Mouse (Mus musculus) neural tube, embryonic 15.5 days (tissue): ENCODE results near the gene Kif6. TPM values are rescaled to one million over a fixed set of nuclear protein-coding genes. Genes with fewer than 3 reads are reported as not detected.
A peak's percentile ranks its signal among the peaks of the same experiment; 100 is the strongest.

Source experiments
- ATAC-seq: fragments of 200-750 bp; cut with Nextera tagmentation; 2 replicates; pipeline ENCODE4 v1.8.0; 2017; ENCODE audit warnings: mild to moderate bottlenecking, moderate TSS enrichment, moderate library complexity; ENCODE audit not compliant: low FRiP score
- H3K27ac ChIP-seq: fragments of 300-500 bp; sonication (generic); replicated peaks from 2 replicates; pipeline ENCODE4 v1.5.1; 2015; ENCODE audit warnings: mild to moderate bottlenecking, inconsistent platforms
- H3K27me3 ChIP-seq: fragments of 300-500 bp; sonication (generic); replicated peaks from 2 replicates; pipeline ENCODE4 v1.6.1; 2015; ENCODE audit warnings: inconsistent platforms
- H3K36me3 ChIP-seq: fragments of 300-500 bp; sonication (generic); 2 replicates; pipeline ENCODE4 v1.6.1; 2015; ENCODE audit warnings: inconsistent platforms
- H3K4me1 ChIP-seq: fragments of 300-500 bp; sonication (generic); 2 replicates; pipeline ENCODE4 v1.6.1; 2015; ENCODE audit warnings: inconsistent platforms
- H3K4me2 ChIP-seq: fragments of 300-500 bp; sonication (generic); 2 replicates; pipeline ENCODE4 v1.6.1; 2015; ENCODE audit warnings: inconsistent platforms, mild to moderate bottlenecking, moderate library complexity
- H3K4me3 ChIP-seq: fragments of 300-500 bp; sonication (generic); replicated peaks from 2 replicates; pipeline ENCODE4 v1.5.1; 2015; ENCODE audit warnings: mild to moderate bottlenecking, inconsistent platforms
- H3K9ac ChIP-seq: fragments of 300-500 bp; sonication (generic); replicated peaks from 2 replicates; pipeline ENCODE4 v1.6.1; 2015; ENCODE audit warnings: mild to moderate bottlenecking, inconsistent platforms
- H3K9me3 ChIP-seq: fragments of 300-500 bp; sonication (generic); replicated peaks from 2 replicates; pipeline ENCODE4 v1.6.1; 2016; ENCODE audit warnings: inconsistent platforms
- WGBS: fragments of 180-500 bp; shearing (Covaris S2); methylation state at CpG from one replicate; pipeline ENCODE4 v1.1.7; 2015; ENCODE audit warnings: mixed read lengths; 5-methylcytosine and 5-hydroxymethylcytosine counted together
- polyA plus RNA-seq: library from polyadenylated mRNA; unstranded; fragments of >200 nt; fragmentation: Nextera tagmentation; extraction: Ambion mirVana; gene quantifications from 2 replicates; pipeline ENCODE4 v1.2.1, GENCODE M21; 2015

The Kif6 gene
- polyA plus RNA-seq, 1 experiment from 2014 or later, result 2.1 TPM

- 90% methylated on average over 7 of the region's 7 CpGs for WGBS
- ATAC-seq, result no peak
Observed at GRCm38 (mm10) chr17:49824841-49825450, 210.0 kb downstream of the Kif6 start.

DNA sequence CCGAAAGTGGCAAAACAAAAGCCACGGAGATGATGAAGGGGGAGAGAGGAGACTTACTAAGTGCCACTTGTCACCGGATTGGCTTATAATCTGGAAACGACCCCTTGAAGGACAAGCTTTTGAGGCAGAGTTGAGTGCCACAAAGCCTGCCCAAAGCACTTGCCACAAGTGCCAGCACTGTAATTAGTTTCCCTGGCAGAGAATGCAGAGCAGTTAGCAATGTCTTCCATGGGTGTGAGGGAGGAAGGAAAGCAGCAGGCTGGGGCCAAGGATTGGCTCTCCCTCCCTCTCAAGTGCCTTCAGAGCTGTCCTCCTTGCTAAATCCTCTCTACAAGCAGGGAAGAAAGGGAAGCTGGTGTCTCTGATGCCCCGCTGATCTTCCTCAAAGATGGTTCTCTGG, 210.9 kb downstream of the Kif6 start:
- no peaks in the 10 kb centered on the region for H3K4me1 ChIP-seq
- WGBS, result 78% methylated on average over 5 of the region's 5 CpGs
- H3K4me3 ChIP-seq, result no peak overlapping the region
- H3K4me2 ChIP-seq, result no peak overlapping the region
- H3K9ac ChIP-seq, result no peak overlapping the region
- no peaks in the 10 kb centered on the region for H3K36me3 ChIP-seq
- H3K9me3 ChIP-seq, result no peaks in the 10 kb centered on the region
- no peaks in the 10 kb centered on the region for H3K27me3 ChIP-seq
- no peak for ATAC-seq
- H3K27ac ChIP-seq, result no peak overlapping the region

More at GRCm38 (mm10) chr17:49824841-49825450, 210.0 kb downstream of the Kif6 start:
- H3K9ac ChIP-seq, result no peak overlapping the region
- H3K4me2 ChIP-seq, result no peak overlapping the region
- H3K4me1 ChIP-seq, result no peaks in the 10 kb centered on the region
- H3K36me3 ChIP-seq, result no peaks in the 10 kb centered on the region
- no peaks in the 10 kb centered on the region for H3K9me3 ChIP-seq
- H3K27me3 ChIP-seq, result no peaks in the 10 kb centered on the region
- no peak overlapping the region for H3K27ac ChIP-seq
- no peak overlapping the region for H3K4me3 ChIP-seq

GRCm38 (mm10) chr17:49831745-49832144, 216.8 kb downstream of the Kif6 start:
- no peaks in the 10 kb centered on the region for H3K4me1 ChIP-seq
- WGBS, result 62% methylated on average over 3 of the region's 3 CpGs
- no peak for ATAC-seq
- no peaks in the 10 kb centered on the region for H3K9me3 ChIP-seq
- H3K36me3 ChIP-seq, result no peaks in the 10 kb centered on the region
- no peaks in the 10 kb centered on the region for H3K27me3 ChIP-seq
- no peak overlapping the region for H3K4me2 ChIP-seq
- no peak overlapping the region for H3K4me3 ChIP-seq
- H3K9ac ChIP-seq, result no peak overlapping the region
- no peak overlapping the region for H3K27ac ChIP-seq

GRCm38 (mm10) chr17:49834044-49834545, 219.2 kb downstream of the Kif6 start:
- Histone ChIP-seq H3K4me1 (no peaks in the 10 kb centered on the region), H3K27ac (no peak overlapping the region), H3K4me3 (no peak overlapping the region), H3K9ac (no peak overlapping the region), H3K9me3 (no peaks in the 10 kb centered on the region), H3K27me3 (no peaks in the 10 kb centered on the region), H3K36me3 (no peaks in the 10 kb centered on the region), H3K4me2 (no peak overlapping the region)
- no peak for ATAC-seq
- 81% methylated on average over 5 of the region's 5 CpGs for WGBS

GRCm38 (mm10) chr17:49837417-49837816, 222.5 kb downstream of the Kif6 start:
- Histone ChIP-seq H3K9me3 (no peaks in the 10 kb centered on the region), H3K4me1 (no peaks in the 10 kb centered on the region), H3K4me2 (no peak overlapping the region), H3K36me3 (no peaks in the 10 kb centered on the region), H3K9ac (no peak overlapping the region), H3K27ac (no peak overlapping the region), H3K27me3 (no peaks in the 10 kb centered on the region), H3K4me3 (no peak overlapping the region)
- no peak for ATAC-seq
- 69% methylated on average over 5 of the region's 5 CpGs for WGBS

- 92% methylated on average over 3 of the region's 3 CpGs for WGBS
- H3K4me3 ChIP-seq, result no peak overlapping the region
- ATAC-seq, result no peak
- H3K9me3 ChIP-seq, result no peaks in the 10 kb centered on the region
- no peak overlapping the region for H3K27ac ChIP-seq
- no peak overlapping the region for H3K4me2 ChIP-seq
- no peak overlapping the region for H3K9ac ChIP-seq
- H3K4me1 ChIP-seq, result no peaks in the 10 kb centered on the region
- H3K27me3 ChIP-seq, result no peaks in the 10 kb centered on the region
- H3K36me3 ChIP-seq, result no peaks in the 10 kb centered on the region
Observed at GRCm38 (mm10) chr17:49839243-49839642, 224.3 kb downstream of the Kif6 start.

DNA sequence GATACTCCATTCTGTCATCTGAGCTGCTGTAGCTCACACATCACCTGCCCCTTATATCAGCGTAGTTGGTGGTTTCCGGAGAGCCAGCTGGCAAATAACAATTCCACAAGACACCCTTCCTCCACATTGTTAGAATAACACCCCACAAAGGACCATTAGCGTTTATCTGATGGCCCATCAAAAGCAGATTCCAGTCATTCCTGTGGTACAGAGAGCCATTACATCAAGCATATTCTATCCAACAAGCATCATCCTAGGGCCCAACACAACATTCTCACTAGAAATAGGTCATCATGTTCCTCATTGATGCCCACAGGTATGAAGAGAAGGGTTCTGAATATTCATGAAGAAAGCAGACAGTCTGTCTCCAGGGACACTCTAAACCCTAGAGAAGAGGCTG, 236.3 kb downstream of the Kif6 start:
- no peak overlapping the region for H3K27ac ChIP-seq

DNA sequence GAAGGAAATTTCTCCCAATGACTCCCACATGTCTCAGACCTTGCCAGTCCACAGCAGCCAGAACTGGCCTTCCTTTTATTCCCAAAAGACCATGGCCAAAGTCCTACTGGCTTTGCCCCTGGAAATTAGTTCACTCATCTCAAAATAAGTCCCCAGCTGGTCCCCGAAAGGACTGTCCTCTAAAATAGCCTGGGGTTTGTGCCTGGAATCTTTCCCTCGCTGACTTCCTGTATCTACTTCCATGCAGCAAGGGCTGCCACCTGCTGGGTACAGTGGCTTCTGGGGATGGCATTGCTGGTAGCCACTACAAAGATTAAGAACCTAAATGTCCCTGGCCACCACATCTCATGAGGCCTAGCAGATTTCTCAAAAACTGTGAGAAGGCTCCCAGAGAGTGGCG, 237.2 kb downstream of the Kif6 start:
- no peaks in the 10 kb centered on the region for H3K27me3 ChIP-seq
- no peaks in the 10 kb centered on the region for H3K36me3 ChIP-seq
- H3K4me1 ChIP-seq, result peaks cover 7% of the 10 kb centered on the region
- H3K4me3 ChIP-seq, result no peak overlapping the region
- H3K9ac ChIP-seq, result no peak overlapping the region
- no peak for ATAC-seq
- no peak overlapping the region for H3K27ac ChIP-seq
- H3K4me2 ChIP-seq, result no peak overlapping the region
- WGBS, result 82% methylated on average over 3 of the region's 3 CpGs
- no peaks in the 10 kb centered on the region for H3K9me3 ChIP-seq

More for the DNA sequence above, 236.3 kb downstream of the Kif6 start:
- Histone ChIP-seq H3K36me3 (no peaks in the 10 kb centered on the region), H3K4me1 (peaks cover 7% of the 10 kb centered on the region), H3K9me3 (no peaks in the 10 kb centered on the region), H3K4me3 (no peak overlapping the region), H3K4me2 (no peak overlapping the region), H3K9ac (no peak overlapping the region), H3K27me3 (no peaks in the 10 kb centered on the region)
- ATAC-seq, result no peak
- 66% methylated on average over 3 of the region's 3 CpGs for WGBS

DNA sequence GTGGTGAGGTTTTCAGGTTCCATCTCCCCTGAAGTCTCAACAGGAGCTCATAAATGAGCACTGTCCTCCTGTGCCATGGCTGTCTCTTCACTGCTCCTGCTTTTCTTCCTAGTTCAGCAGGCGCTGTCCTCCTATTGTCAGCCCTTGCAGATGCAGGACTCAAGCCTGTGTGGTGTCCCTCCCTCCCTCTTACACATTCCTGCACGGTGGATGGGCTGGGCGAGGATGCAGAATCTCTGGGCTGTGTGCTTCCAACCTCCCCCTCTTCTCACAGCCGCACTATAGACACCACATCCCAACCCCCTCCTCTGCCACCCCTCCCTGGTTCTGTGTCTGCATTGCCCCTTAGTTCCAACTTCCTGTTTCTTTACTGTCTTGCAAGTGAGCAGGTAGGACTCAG, 240.8 kb downstream of the Kif6 start:
- no peaks in the 10 kb centered on the region for H3K36me3 ChIP-seq
- H3K27ac ChIP-seq, result no peak overlapping the region
- H3K4me3 ChIP-seq, result no peak overlapping the region
- 34% methylated on average over 4 of the region's 4 CpGs for WGBS
- no peak overlapping the region for H3K9ac ChIP-seq
- ATAC-seq, result peak; percentile 59
- no peak overlapping the region for H3K4me2 ChIP-seq
- no peaks in the 10 kb centered on the region for H3K9me3 ChIP-seq
- peaks cover 7% of the 10 kb centered on the region for H3K4me1 ChIP-seq
- no peaks in the 10 kb centered on the region for H3K27me3 ChIP-seq

- H3K9me3 ChIP-seq, result no peaks in the 10 kb centered on the region
- no peak overlapping the region for H3K4me2 ChIP-seq
- H3K9ac ChIP-seq, result no peak overlapping the region
- no peak overlapping the region for H3K4me3 ChIP-seq
- no peak for ATAC-seq
- H3K36me3 ChIP-seq, result no peaks in the 10 kb centered on the region
- no peaks in the 10 kb centered on the region for H3K27me3 ChIP-seq
- H3K4me1 ChIP-seq, result peaks cover 19% of the 10 kb centered on the region
- no peak overlapping the region for H3K27ac ChIP-seq
- WGBS, result 91% methylated on average over 10 of the region's 10 CpGs
Observed at GRCm38 (mm10) chr17:49860057-49860816, 245.3 kb downstream of the Kif6 start.

- ATAC-seq, result no peak
- H3K27ac ChIP-seq, result peak overlapping the region; percentile 52; the same call in 1 of the 2 replicates
- no peaks in the 10 kb centered on the region for H3K9me3 ChIP-seq
- 54% methylated on average over 5 of the region's 5 CpGs for WGBS
- no peaks in the 10 kb centered on the region for H3K27me3 ChIP-seq
- H3K9ac ChIP-seq, result no peak overlapping the region
- no peak overlapping the region for H3K4me3 ChIP-seq
- H3K4me2 ChIP-seq, result no peak overlapping the region
- H3K36me3 ChIP-seq, result no peaks in the 10 kb centered on the region
- H3K4me1 ChIP-seq, result peaks cover 25% of the 10 kb centered on the region
Observed at GRCm38 (mm10) chr17:49863597-49863996, 248.7 kb downstream of the Kif6 start.

DNA sequence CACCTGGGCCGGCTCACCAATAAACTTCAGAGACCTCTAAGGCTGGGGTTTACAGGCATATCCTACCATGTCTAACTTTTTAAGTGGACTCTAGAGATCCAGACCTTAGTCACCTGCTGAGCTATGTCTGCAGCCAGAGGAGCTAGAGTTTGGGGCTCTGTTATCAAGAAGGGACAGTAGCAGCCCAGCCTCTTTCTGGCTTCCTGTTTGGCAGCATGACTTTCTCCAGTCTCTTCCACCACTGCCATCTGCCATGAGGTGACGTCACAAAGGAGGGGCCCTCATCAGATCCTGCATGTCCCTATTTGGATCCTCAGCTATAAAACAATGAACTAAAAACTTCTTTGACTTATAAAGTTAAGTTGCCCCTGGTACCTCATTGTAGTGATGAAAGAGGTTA, 250.7 kb downstream of the Kif6 start:
- Histone ChIP-seq H3K9me3 (no peaks in the 10 kb centered on the region), H3K27me3 (no peaks in the 10 kb centered on the region), H3K4me3 (no peak overlapping the region), H3K36me3 (no peaks in the 10 kb centered on the region), H3K27ac (no peak overlapping the region), H3K4me2 (no peak overlapping the region), H3K9ac (no peak overlapping the region), H3K4me1 (peaks cover 25% of the 10 kb centered on the region)
- no peak for ATAC-seq
- 94% methylated on average over 2 of the region's 2 CpGs for WGBS
